Mouse (Mus musculus): ENCODE data around the gene Cox7a1. TPM values are rescaled to one million over a fixed set of nuclear protein-coding genes. Genes with fewer than 3 reads are reported as not detected.
"Not testable (repeated sequence)": the region's sequence is repeated elsewhere in the genome, so short reads cannot be mapped to it uniquely, and the experiment has no call there.

The Cox7a1 gene
- polyA plus RNA-seq, 1 experiment from 2014 or later = 5.5 TPM

- Histone ChIP-seq H3K4me2 (ENCODE audit: low read length) (peak overlapping the region; percentile 67), H3K9me3 (replicated peaks; ENCODE audit: control insufficient read depth, low read length) (peaks cover 20% of the 10 kb centered on the region), H3K4me3 (ENCODE audit: low read depth, low read length) (peak overlapping the region; percentile 61), H3K36me3 (ENCODE audit: control insufficient read depth, insufficient read depth, low read length) (peaks cover 18% of the 10 kb centered on the region), H3K9ac (ENCODE audit: low read length) (peak overlapping the region; percentile 81), H3K27me3 (replicated peaks; ENCODE audit: control insufficient read depth, insufficient read depth, low read length) (no peaks in the 10 kb centered on the region), H3K27ac (ENCODE audit: low read depth, low read length) (peak overlapping the region; percentile 79), H3K4me1 (ENCODE audit: control insufficient read depth, insufficient read depth, low read length) (peaks cover 10% of the 10 kb centered on the region)
- 3% methylated on average over 21 of the region's 21 CpGs for WGBS
- DNase-seq (ENCODE audit: low spot score) (peak; percentile 64), ATAC-seq (peak; percentile 42)
These were observed 14.9 kb upstream of the Cox7a1 start for GRCm38 (mm10) chr7:30168914-30169582.

- H3K4me1 ChIP-seq (ENCODE audit: control insufficient read depth, insufficient read depth, low read length) = peaks cover 10% of the 10 kb centered on the region
- peaks cover 15% of the 10 kb centered on the region for H3K9me3 ChIP-seq (replicated peaks; ENCODE audit: control insufficient read depth, low read length)
- no peaks in the 10 kb centered on the region for H3K27me3 ChIP-seq (replicated peaks; ENCODE audit: control insufficient read depth, insufficient read depth, low read length)
- ATAC-seq = peak; percentile 98
- WGBS = under 1% methylated on average over 36 of the region's 36 CpGs
- peaks cover 17% of the 10 kb centered on the region for H3K36me3 ChIP-seq (ENCODE audit: control insufficient read depth, insufficient read depth, low read length)
- H3K4me2 ChIP-seq (ENCODE audit: low read length) = peak within 1 kb of the TSS; percentile 67
- H3K4me3 ChIP-seq (ENCODE audit: low read depth, low read length) = peak within 1 kb of the TSS; percentile 61
- peak within 1 kb of the TSS; percentile 79 for H3K27ac ChIP-seq (ENCODE audit: low read depth, low read length)
- H3K9ac ChIP-seq (ENCODE audit: low read length) = peak within 1 kb of the TSS; percentile 81
- peak; percentile 99 for DNase-seq (ENCODE audit: low spot score)
These were observed 14.2 kb upstream of the Cox7a1 start, which contains the start of gene Zfp146 for GRCm38 (mm10) chr7:30169583-30170282. TSS of gene Zfp146 (minus strand) at chr7:30169750.

DNA sequence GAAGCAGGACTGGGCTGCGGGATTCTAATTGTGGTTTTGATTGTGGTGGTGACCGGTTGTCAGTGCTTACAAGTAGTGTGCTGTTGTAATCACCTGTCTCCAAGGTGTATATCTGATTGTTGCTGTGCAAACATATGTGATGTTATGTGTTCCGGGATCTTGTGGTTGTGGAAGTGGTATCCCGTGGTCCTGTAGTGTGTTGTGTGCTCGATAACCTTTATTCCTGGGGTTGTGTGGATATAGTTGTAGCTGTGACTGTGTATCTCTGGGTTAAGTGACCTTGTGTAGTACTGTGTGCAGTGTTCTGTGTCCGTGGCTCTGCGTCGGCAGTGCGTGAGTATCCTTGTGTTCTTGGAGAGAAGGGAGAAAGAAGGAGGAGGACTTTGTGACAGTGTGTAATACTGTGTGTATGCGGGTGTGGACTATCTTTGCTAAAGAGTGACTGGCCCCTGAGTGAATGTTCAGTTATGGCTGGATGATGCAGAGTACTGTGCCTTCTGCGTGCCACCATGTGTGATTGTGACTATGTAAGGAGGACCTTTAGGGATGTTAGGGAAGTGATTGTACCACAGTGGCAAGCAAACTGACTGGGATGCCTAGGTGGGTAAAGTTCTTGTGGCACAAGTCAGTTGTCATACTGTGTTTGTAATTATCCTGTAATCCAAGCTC lies 13.5 kb upstream of the Cox7a1 start:
- Histone ChIP-seq H3K36me3 (ENCODE audit: control insufficient read depth, insufficient read depth, low read length) (peaks cover 14% of the 10 kb centered on the region), H3K4me1 (ENCODE audit: control insufficient read depth, insufficient read depth, low read length) (peaks cover 10% of the 10 kb centered on the region), H3K4me3 (ENCODE audit: low read depth, low read length) (peak overlapping the region; percentile 61), H3K27me3 (replicated peaks; ENCODE audit: control insufficient read depth, insufficient read depth, low read length) (no peaks in the 10 kb centered on the region), H3K9me3 (replicated peaks; ENCODE audit: control insufficient read depth, low read length) (peaks cover 8% of the 10 kb centered on the region; the same call in 1 of the 2 replicates), H3K27ac (ENCODE audit: low read depth, low read length) (peak overlapping the region; percentile 79; the same call in 1 of the 2 replicates), H3K4me2 (ENCODE audit: low read length) (peak overlapping the region; percentile 51), H3K9ac (ENCODE audit: low read length) (peak overlapping the region; percentile 81)
- no peak; the same call in 1 of the 2 replicates for ATAC-seq
- DNase-seq (ENCODE audit: low spot score) = no peak
- 32% methylated on average over 11 of the region's 11 CpGs for WGBS

- H3K9me3 ChIP-seq (replicated peaks; ENCODE audit: control insufficient read depth, low read length) = no peaks in the 10 kb centered on the region
- H3K27ac ChIP-seq (ENCODE audit: low read depth, low read length) = no peak overlapping the region
- H3K4me2 ChIP-seq (ENCODE audit: low read length) = no peak overlapping the region
- ATAC-seq (no peak), DNase-seq (ENCODE audit: low spot score) (no peak)
- no peaks in the 10 kb centered on the region for H3K4me1 ChIP-seq (ENCODE audit: control insufficient read depth, insufficient read depth, low read length)
- peaks cover 30% of the 10 kb centered on the region for H3K36me3 ChIP-seq (ENCODE audit: control insufficient read depth, insufficient read depth, low read length)
- H3K9ac ChIP-seq (ENCODE audit: low read length) = no peak overlapping the region
- H3K27me3 ChIP-seq (replicated peaks; ENCODE audit: control insufficient read depth, insufficient read depth, low read length) = no peaks in the 10 kb centered on the region
- no peak overlapping the region for H3K4me3 ChIP-seq (ENCODE audit: low read depth, low read length)
- WGBS = 92% methylated on average over 12 of the region's 12 CpGs
These were observed 7.5 kb upstream of the Cox7a1 start for GRCm38 (mm10) chr7:30176474-30176873.

- H3K4me1 ChIP-seq (ENCODE audit: control insufficient read depth, insufficient read depth, low read length) = no peaks in the 10 kb centered on the region
- no peak for DNase-seq (ENCODE audit: low spot score)
- H3K27me3 ChIP-seq (replicated peaks; ENCODE audit: control insufficient read depth, insufficient read depth, low read length) = no peaks in the 10 kb centered on the region
- H3K4me3 ChIP-seq (ENCODE audit: low read depth, low read length) = no peak overlapping the region
- 91% methylated on average over 11 of the region's 11 CpGs for WGBS
- no peak overlapping the region for H3K4me2 ChIP-seq (ENCODE audit: low read length)
- peaks cover 30% of the 10 kb centered on the region for H3K36me3 ChIP-seq (ENCODE audit: control insufficient read depth, insufficient read depth, low read length)
- no peak overlapping the region for H3K9ac ChIP-seq (ENCODE audit: low read length)
- no peak overlapping the region for H3K27ac ChIP-seq (ENCODE audit: low read depth, low read length)
- no peak for ATAC-seq
- no peaks in the 10 kb centered on the region for H3K9me3 ChIP-seq (replicated peaks; ENCODE audit: control insufficient read depth, low read length)
These were observed 5.7 kb upstream of the Cox7a1 start for GRCm38 (mm10) chr7:30178256-30178655.

- H3K9me3 ChIP-seq (replicated peaks; ENCODE audit: control insufficient read depth, low read length) = no peaks in the 10 kb centered on the region
- H3K4me2 ChIP-seq (ENCODE audit: low read length) = no peak overlapping the region
- no peaks in the 10 kb centered on the region for H3K27me3 ChIP-seq (replicated peaks; ENCODE audit: control insufficient read depth, insufficient read depth, low read length)
- H3K36me3 ChIP-seq (ENCODE audit: control insufficient read depth, insufficient read depth, low read length) = peaks cover 42% of the 10 kb centered on the region
- H3K4me1 ChIP-seq (ENCODE audit: control insufficient read depth, insufficient read depth, low read length) = no peaks in the 10 kb centered on the region
- no peak overlapping the region for H3K9ac ChIP-seq (ENCODE audit: low read length)
- peak; percentile 42; the same call in 1 of the 2 replicates for ATAC-seq
- no peak overlapping the region for H3K4me3 ChIP-seq (ENCODE audit: low read depth, low read length)
- H3K27ac ChIP-seq (ENCODE audit: low read depth, low read length) = no peak overlapping the region
- 3% methylated on average over 4 of the region's 4 CpGs for WGBS
- peak; percentile 88 for DNase-seq (ENCODE audit: low spot score)
These were observed 2.6 kb upstream of the Cox7a1 start for GRCm38 (mm10) chr7:30181308-30181707.

DNA sequence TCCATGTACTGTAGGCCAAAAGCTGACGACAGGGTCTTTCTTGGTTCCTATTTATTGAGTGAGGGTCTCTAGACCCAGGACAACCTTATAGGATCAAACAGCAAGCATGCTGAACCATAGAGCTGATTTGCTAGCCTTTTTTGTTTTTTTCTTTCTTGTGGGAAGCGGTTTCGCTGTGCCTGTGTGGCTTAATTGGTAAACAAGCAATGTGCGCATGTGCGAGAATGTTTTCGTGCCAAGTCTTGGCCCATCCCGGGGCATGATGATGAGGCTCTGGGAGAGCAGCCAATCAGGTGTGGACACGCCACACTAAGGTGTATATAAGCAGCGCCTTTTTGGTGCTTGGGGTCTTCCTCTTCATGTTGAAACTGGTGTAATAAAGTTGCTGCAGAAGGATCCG lies 2.0 kb upstream of the Cox7a1 start:
- H3K4me1 ChIP-seq (ENCODE audit: control insufficient read depth, insufficient read depth, low read length); H3K4me3 ChIP-seq (ENCODE audit: low read depth, low read length); H3K27me3 ChIP-seq (replicated peaks; ENCODE audit: control insufficient read depth, insufficient read depth, low read length); ATAC-seq; DNase-seq (ENCODE audit: low spot score); H3K27ac ChIP-seq (ENCODE audit: low read depth, low read length); H3K9ac ChIP-seq (ENCODE audit: low read length); H3K9me3 ChIP-seq (replicated peaks; ENCODE audit: control insufficient read depth, low read length); H3K4me2 ChIP-seq (ENCODE audit: low read length): not testable (repeated sequence)
- 78% methylated on average over 9 of the region's 10 CpGs for WGBS
- peaks cover 42% of the 10 kb centered on the region for H3K36me3 ChIP-seq (ENCODE audit: control insufficient read depth, insufficient read depth, low read length)

DNA sequence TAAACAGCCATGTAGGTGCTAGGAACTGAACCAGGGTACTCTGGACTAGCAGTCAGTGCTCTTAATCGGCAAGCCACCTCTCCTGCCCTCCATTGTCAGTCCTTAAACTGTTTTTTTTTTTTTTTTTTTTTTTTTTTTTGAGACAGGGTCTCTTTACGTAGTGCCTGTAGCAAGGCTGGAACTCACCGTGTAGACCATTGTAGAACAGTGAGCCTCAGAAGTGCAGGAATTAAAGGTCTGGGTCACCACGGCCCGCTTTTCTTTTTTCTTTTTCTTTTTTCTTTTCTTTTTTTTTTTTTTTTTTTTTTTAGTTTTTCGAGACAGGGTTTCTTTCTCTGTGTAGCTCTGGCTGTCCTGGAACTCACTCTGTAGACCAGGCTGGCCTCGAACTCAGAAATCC lies 755 bp upstream of the Cox7a1 start:
- 64% methylated on average over 7 of the region's 7 CpGs for WGBS
- not testable (repeated sequence) for H3K9ac ChIP-seq (ENCODE audit: low read length); ATAC-seq; H3K27ac ChIP-seq (ENCODE audit: low read depth, low read length); H3K4me3 ChIP-seq (ENCODE audit: low read depth, low read length); DNase-seq (ENCODE audit: low spot score); H3K9me3 ChIP-seq (replicated peaks; ENCODE audit: control insufficient read depth, low read length); H3K27me3 ChIP-seq (replicated peaks; ENCODE audit: control insufficient read depth, insufficient read depth, low read length); H3K4me1 ChIP-seq (ENCODE audit: control insufficient read depth, insufficient read depth, low read length); H3K4me2 ChIP-seq (ENCODE audit: low read length)
- peaks cover 45% of the 10 kb centered on the region for H3K36me3 ChIP-seq (ENCODE audit: control insufficient read depth, insufficient read depth, low read length)
